Mouse (Mus musculus) left cerebral cortex, postnatal 36 days (tissue): ENCODE data around the gene Snx30. TPM values are rescaled to one million over a fixed set of nuclear protein-coding genes. Genes with fewer than 3 reads are reported as not detected.

ENCODE experiments used
- DNase-seq, 2 experiments: peaks; one replicate each; pipeline ENCODE4 v3.0.0; 2021 to 2022; ENCODE audit warnings: low spot score in 2 of 2, mixed read lengths in 1 of 2
- intact Hi-C: fragments of 180-260 bp; cut with DNase I; formaldehyde crosslinking; loops from one replicate; pipeline ENCODE4 v1.15.1; 2025
- total RNA-seq, 2 experiments: library from RNA; stranded (reverse); gene quantifications; 2 replicates each; pipeline ENCODE4 v1.2.3; 2021

Gene Snx30
- total RNA-seq, 2 experiments from 2014 or later: 31.8 to 33.8 TPM

DNA sequence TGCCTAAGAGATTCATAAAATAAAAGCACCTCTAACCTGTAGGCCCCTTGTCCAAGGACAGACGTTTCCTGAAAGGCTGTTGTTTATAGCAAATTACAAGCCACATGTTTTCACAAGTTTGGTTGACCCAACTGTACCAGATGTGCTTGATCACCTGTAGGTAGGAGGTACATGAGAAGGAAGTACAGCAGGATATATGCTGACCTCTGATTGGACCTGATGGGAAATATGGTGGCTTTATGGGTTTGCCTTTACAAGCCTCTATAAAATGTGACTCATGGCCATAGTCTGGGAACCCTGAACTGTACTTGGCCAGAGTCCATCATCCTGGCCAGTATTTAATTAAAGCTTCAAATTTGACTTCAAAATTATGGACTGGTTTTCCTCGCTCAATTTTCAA lies 131.9 kb downstream of the Snx30 start:
- intact Hi-C loops: no loop called here
- no peak for DNase-seq

Other genes starting within 250 kb of the Snx30 start
- gene Hsdl2, start 224.3 kb upstream of the Snx30 start, total RNA-seq: 10 to 100 TPM; 24.4 to 26.2 TPM
- 10 to 100 TPM; 10.2 to 15.0 TPM for gene E130308A19Rik, start 179.6 kb upstream of the Snx30 start, total RNA-seq
- gene Inip, start 4.3 kb upstream of the Snx30 start, total RNA-seq: 10 to 100 TPM; 21.3 to 23.5 TPM
- gene Slc46a2, start 109.2 kb downstream of the Snx30 start, total RNA-seq: not detected
- gene Mup4, start 154.9 kb downstream of the Snx30 start, total RNA-seq: not detected
- gene Mup6, start 158.5 kb downstream of the Snx30 start, total RNA-seq: not detected